Mouse (Mus musculus): ENCODE measurements around the gene Gm37240. TPM values are rescaled to one million over a fixed set of nuclear protein-coding genes. Genes with fewer than 3 reads are reported as not detected.

Gm37240 gene
- polyA plus RNA-seq, 1 experiment from 2014 or later, result 0.11 TPM

DNA sequence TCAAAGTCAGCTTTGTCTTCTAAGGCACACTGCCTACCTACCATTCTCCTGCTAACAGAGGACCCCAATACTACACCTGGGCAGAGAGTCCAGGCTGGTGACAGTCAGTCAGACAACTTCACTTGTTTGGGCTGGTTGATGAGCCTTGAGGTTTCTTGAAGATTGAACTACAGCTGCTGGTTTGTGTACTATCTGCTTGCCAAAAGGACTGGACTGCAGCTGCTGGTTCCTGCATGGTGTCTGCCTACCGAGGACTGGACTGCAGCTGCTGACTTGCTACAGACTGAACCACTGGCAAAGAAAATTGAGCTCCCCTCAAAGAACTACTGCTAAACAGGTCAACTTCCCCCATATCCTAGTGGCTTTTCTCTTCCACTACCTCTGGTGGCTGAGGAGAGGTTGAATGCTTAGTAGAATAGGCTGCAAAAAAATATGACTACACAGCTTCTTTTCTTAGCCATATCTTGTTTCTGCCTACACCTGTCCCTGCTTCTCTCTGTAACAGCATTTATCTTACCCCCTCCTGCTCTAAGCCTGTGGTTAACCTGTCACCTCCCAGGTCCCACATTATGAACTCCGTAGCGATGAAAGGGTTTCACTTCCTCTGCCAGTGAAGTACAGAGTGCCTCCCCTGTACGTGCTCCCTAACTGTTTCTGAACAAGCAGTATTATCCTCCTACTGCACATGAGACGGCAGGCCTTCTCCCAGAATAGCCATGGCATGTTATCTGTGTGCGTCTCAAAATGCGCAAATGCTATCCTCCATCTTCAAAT is 173.2 kb downstream of the Gm37240 start:
- Histone ChIP-seq H3K27ac (replicated peaks; ENCODE audit: low read depth, low read length) (no peak overlapping the region), H3K4me3 (replicated peaks; ENCODE audit: low read depth, low read length) (no peak overlapping the region)

GRCm38 (mm10) chr3:85710695-85711094 is 176.6 kb downstream of the Gm37240 start:
- ATAC-seq (ENCODE audit: low FRiP score, low TSS enrichment) (no peak), DNase-seq (no peak)
- H3K27ac ChIP-seq (replicated peaks; ENCODE audit: low read depth, low read length), result no peak overlapping the region
- H3K9me3 ChIP-seq (ENCODE audit: control insufficient read depth, low read length), result no peaks in the 10 kb centered on the region
- no peak overlapping the region for H3K4me3 ChIP-seq (replicated peaks; ENCODE audit: low read depth, low read length)
- H3K27me3 ChIP-seq (ENCODE audit: control insufficient read depth, insufficient read depth, low read length), result no peaks in the 10 kb centered on the region
- H3K9ac ChIP-seq (replicated peaks; ENCODE audit: low read length), result no peak overlapping the region
- WGBS, result 42% methylated on average over 8 of the region's 8 CpGs
- no peaks in the 10 kb centered on the region for H3K4me1 ChIP-seq (ENCODE audit: control insufficient read depth, insufficient read depth, low read length)
- H3K4me2 ChIP-seq (ENCODE audit: low read length), result no peak overlapping the region
- H3K36me3 ChIP-seq (ENCODE audit: control insufficient read depth, insufficient read depth, low read length), result no peaks in the 10 kb centered on the region

More for the DNA sequence above, 173.2 kb downstream of the Gm37240 start:
- 89% methylated on average over 7 of the region's 7 CpGs for WGBS
- Histone ChIP-seq H3K27me3 (ENCODE audit: control insufficient read depth, insufficient read depth, low read length) (no peaks in the 10 kb centered on the region), H3K9me3 (ENCODE audit: control insufficient read depth, low read length) (no peaks in the 10 kb centered on the region), H3K4me2 (ENCODE audit: low read length) (no peak overlapping the region), H3K36me3 (ENCODE audit: control insufficient read depth, insufficient read depth, low read length) (no peaks in the 10 kb centered on the region), H3K4me1 (ENCODE audit: control insufficient read depth, insufficient read depth, low read length) (no peaks in the 10 kb centered on the region), H3K9ac (replicated peaks; ENCODE audit: low read length) (no peak overlapping the region)
- DNase-seq (no peak), ATAC-seq (ENCODE audit: low FRiP score, low TSS enrichment) (no peak)

- Histone ChIP-seq H3K36me3 (ENCODE audit: control insufficient read depth, insufficient read depth, low read length) (no peaks in the 10 kb centered on the region), H3K9ac (replicated peaks; ENCODE audit: low read length) (no peak overlapping the region), H3K4me3 (replicated peaks; ENCODE audit: low read depth, low read length) (no peak overlapping the region), H3K4me2 (ENCODE audit: low read length) (no peak overlapping the region), H3K27ac (replicated peaks; ENCODE audit: low read depth, low read length) (no peak overlapping the region), H3K9me3 (ENCODE audit: control insufficient read depth, low read length) (no peaks in the 10 kb centered on the region), H3K4me1 (ENCODE audit: control insufficient read depth, insufficient read depth, low read length) (no peaks in the 10 kb centered on the region), H3K27me3 (ENCODE audit: control insufficient read depth, insufficient read depth, low read length) (no peaks in the 10 kb centered on the region)
- 40% methylated on average over 7 of the region's 7 CpGs for WGBS
- DNase-seq (peak; percentile 77), ATAC-seq (ENCODE audit: low FRiP score, low TSS enrichment) (no peak)
Observed at GRCm38 (mm10) chr3:85707421-85707820, 179.9 kb downstream of the Gm37240 start.

DNA sequence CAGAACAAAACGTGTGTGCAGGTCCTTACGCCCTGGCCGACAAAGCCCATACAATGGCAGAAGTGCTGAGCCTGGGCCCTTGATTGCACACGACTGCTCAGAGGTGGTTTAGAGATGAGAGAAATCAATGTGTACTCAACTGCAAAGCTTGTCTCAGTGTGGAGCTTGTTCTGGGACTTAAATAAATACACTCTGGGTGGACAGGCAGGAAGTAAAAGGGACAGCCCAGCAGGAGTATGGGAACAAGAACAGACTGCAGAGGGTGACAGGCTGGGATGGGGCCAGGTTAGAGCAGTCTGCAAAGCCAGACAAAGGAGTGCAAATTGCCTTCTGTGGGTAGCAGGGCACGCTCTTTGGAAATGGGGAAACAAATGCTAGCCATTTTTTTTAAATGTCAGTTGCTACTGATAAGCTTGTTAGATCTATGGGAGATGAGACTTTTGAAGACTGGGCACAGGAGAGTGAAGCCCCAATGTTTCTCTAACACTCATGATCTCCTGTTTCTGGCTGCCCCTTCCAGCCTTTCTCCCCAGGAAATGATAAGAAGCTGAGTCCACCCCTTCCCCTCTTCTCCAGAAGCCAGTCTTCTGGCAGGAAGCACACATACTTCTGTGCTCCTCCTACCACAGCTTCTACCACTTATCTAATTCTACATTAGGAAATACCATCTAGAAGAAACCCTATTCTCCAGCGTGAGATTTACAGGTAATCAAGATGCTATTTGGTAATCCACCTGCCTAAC is 184.0 kb downstream of the Gm37240 start:
- whole genome bisulfite sequencing, result 53% methylated on average over 6 of the region's 6 CpGs
- H3K36me3 ChIP-seq (ENCODE audit: control insufficient read depth, insufficient read depth, low read length), result no peaks in the 10 kb centered on the region
- no peak overlapping the region for H3K9ac ChIP-seq (replicated peaks; ENCODE audit: low read length)
- no peaks in the 10 kb centered on the region for H3K4me1 ChIP-seq (ENCODE audit: control insufficient read depth, insufficient read depth, low read length)
- H3K4me2 ChIP-seq (ENCODE audit: low read length), result no peak overlapping the region
- DNase-seq (peak; percentile 17), ATAC-seq (ENCODE audit: low FRiP score, low TSS enrichment) (no peak)
- H3K4me3 ChIP-seq (replicated peaks; ENCODE audit: low read depth, low read length), result no peak overlapping the region
- no peaks in the 10 kb centered on the region for H3K9me3 ChIP-seq (ENCODE audit: control insufficient read depth, low read length)
- no peak overlapping the region for H3K27ac ChIP-seq (replicated peaks; ENCODE audit: low read depth, low read length)
- H3K27me3 ChIP-seq (ENCODE audit: control insufficient read depth, insufficient read depth, low read length), result no peaks in the 10 kb centered on the region

DNA sequence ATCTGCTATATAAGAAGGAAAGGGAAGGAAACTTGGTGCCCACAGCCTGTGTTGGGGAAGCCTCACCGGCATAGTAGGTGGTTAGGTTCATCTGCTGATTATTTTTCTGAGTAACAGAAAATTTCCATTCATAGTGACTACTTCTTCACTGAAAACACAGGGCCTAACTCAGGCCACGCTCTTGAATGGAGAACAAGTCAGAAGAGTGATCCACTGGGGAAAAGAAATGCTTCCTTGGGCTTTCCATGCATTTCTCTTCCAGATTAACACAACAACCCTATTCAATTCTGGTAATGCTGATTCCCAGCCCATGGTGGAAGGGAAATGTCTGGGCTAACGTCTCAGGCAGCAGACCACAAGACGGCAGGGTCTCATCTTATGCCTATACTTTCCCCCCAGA is 188.8 kb downstream of the Gm37240 start:
- no peaks in the 10 kb centered on the region for H3K36me3 ChIP-seq (ENCODE audit: control insufficient read depth, insufficient read depth, low read length)
- H3K4me3 ChIP-seq (replicated peaks; ENCODE audit: low read depth, low read length), result no peak overlapping the region
- no peak overlapping the region for H3K9ac ChIP-seq (replicated peaks; ENCODE audit: low read length)
- H3K27me3 ChIP-seq (ENCODE audit: control insufficient read depth, insufficient read depth, low read length), result no peaks in the 10 kb centered on the region
- no peaks in the 10 kb centered on the region for H3K9me3 ChIP-seq (ENCODE audit: control insufficient read depth, low read length)
- ATAC-seq (ENCODE audit: low FRiP score, low TSS enrichment) (no peak), DNase-seq (no peak)
- H3K4me2 ChIP-seq (ENCODE audit: low read length), result no peak overlapping the region
- H3K27ac ChIP-seq (replicated peaks; ENCODE audit: low read depth, low read length), result no peak overlapping the region
- no peaks in the 10 kb centered on the region for H3K4me1 ChIP-seq (ENCODE audit: control insufficient read depth, insufficient read depth, low read length)
- WGBS, result 78% methylated on average over 4 of the region's 4 CpGs

DNA sequence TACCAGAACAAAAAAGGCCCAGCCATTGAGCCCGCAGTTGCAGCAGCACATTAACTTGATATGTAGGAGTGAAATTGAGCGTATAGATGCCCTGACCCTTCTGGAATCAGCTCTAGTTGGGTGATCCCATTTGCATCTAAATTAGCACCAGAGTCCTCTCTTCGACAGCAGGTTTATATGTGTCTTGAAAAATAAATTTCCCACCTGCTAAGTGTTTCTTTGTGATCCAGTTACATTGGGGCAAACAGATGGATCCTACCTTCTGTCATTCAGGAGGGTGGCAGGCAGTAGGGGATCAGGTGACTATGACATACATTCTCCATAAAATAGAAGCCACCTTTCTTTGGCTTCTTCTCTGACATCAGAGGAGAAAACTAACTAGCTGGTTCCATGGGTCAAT is 192.3 kb downstream of the Gm37240 start:
- H3K9me3 ChIP-seq (ENCODE audit: control insufficient read depth, low read length), result no peaks in the 10 kb centered on the region
- no peaks in the 10 kb centered on the region for H3K4me1 ChIP-seq (ENCODE audit: control insufficient read depth, insufficient read depth, low read length)
- ATAC-seq (ENCODE audit: low FRiP score, low TSS enrichment) (no peak), DNase-seq (no peak)
- H3K4me3 ChIP-seq (replicated peaks; ENCODE audit: low read depth, low read length), result no peak overlapping the region
- no peak overlapping the region for H3K4me2 ChIP-seq (ENCODE audit: low read length)
- 68% methylated on average over 3 of the region's 3 CpGs for WGBS
- no peak overlapping the region for H3K27ac ChIP-seq (replicated peaks; ENCODE audit: low read depth, low read length)
- no peaks in the 10 kb centered on the region for H3K27me3 ChIP-seq (ENCODE audit: control insufficient read depth, insufficient read depth, low read length)
- H3K9ac ChIP-seq (replicated peaks; ENCODE audit: low read length), result no peak overlapping the region
- H3K36me3 ChIP-seq (ENCODE audit: control insufficient read depth, insufficient read depth, low read length), result no peaks in the 10 kb centered on the region

GRCm38 (mm10) chr3:85693013-85693412 is 194.3 kb downstream of the Gm37240 start:
- Histone ChIP-seq H3K4me3 (replicated peaks; ENCODE audit: low read depth, low read length) (no peak overlapping the region), H3K4me2 (ENCODE audit: low read length) (no peak overlapping the region), H3K4me1 (ENCODE audit: control insufficient read depth, insufficient read depth, low read length) (no peaks in the 10 kb centered on the region), H3K36me3 (ENCODE audit: control insufficient read depth, insufficient read depth, low read length) (no peaks in the 10 kb centered on the region), H3K27me3 (ENCODE audit: control insufficient read depth, insufficient read depth, low read length) (no peaks in the 10 kb centered on the region), H3K9me3 (ENCODE audit: control insufficient read depth, low read length) (no peaks in the 10 kb centered on the region), H3K9ac (replicated peaks; ENCODE audit: low read length) (no peak overlapping the region), H3K27ac (replicated peaks; ENCODE audit: low read depth, low read length) (no peak overlapping the region)
- 29% methylated on average over 3 of the region's 3 CpGs for WGBS
- DNase-seq, result no peak
- no peak for ATAC-seq (ENCODE audit: low FRiP score, low TSS enrichment)

DNA sequence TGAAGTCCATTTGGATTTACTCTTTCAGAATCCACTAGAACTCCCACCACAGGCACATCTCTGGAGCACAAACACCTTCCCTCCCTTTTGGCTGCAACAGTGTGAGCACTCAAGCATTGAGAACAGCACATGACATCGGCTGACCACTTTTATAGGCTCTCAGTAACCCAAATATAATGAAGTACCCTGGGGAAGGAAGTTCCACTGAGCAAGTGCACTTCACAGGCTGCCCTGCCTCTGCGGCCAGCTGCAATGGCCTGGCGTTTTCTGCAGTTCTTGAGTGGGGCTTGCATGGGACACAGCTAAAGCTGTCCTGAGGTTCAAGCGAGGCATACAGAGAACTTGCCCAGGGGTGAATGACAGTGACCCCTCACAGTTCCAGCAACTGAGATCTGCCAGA is 196.2 kb downstream of the Gm37240 start:
- no peaks in the 10 kb centered on the region for H3K4me1 ChIP-seq (ENCODE audit: control insufficient read depth, insufficient read depth, low read length)
- H3K4me3 ChIP-seq (replicated peaks; ENCODE audit: low read depth, low read length), result no peak overlapping the region
- ATAC-seq (ENCODE audit: low FRiP score, low TSS enrichment), result no peak
- no peak overlapping the region for H3K27ac ChIP-seq (replicated peaks; ENCODE audit: low read depth, low read length)
- H3K27me3 ChIP-seq (ENCODE audit: control insufficient read depth, insufficient read depth, low read length), result no peaks in the 10 kb centered on the region
- WGBS, result 48% methylated on average over 4 of the region's 4 CpGs
- H3K9me3 ChIP-seq (ENCODE audit: control insufficient read depth, low read length), result no peaks in the 10 kb centered on the region
- H3K36me3 ChIP-seq (ENCODE audit: control insufficient read depth, insufficient read depth, low read length), result no peaks in the 10 kb centered on the region
- no peak overlapping the region for H3K4me2 ChIP-seq (ENCODE audit: low read length)
- no peak for DNase-seq
- no peak overlapping the region for H3K9ac ChIP-seq (replicated peaks; ENCODE audit: low read length)

- H3K4me1 ChIP-seq (ENCODE audit: control insufficient read depth, insufficient read depth, low read length), result no peaks in the 10 kb centered on the region
- 95% methylated on average over 14 of the region's 14 CpGs for WGBS
- H3K4me2 ChIP-seq (ENCODE audit: low read length), result no peak overlapping the region
- DNase-seq (no peak), ATAC-seq (ENCODE audit: low FRiP score, low TSS enrichment) (no peak)
- H3K4me3 ChIP-seq (replicated peaks; ENCODE audit: low read depth, low read length), result no peak overlapping the region
- H3K27me3 ChIP-seq (ENCODE audit: control insufficient read depth, insufficient read depth, low read length), result no peaks in the 10 kb centered on the region
- no peak overlapping the region for H3K9ac ChIP-seq (replicated peaks; ENCODE audit: low read length)
- no peak overlapping the region for H3K27ac ChIP-seq (replicated peaks; ENCODE audit: low read depth, low read length)
- no peaks in the 10 kb centered on the region for H3K36me3 ChIP-seq (ENCODE audit: control insufficient read depth, insufficient read depth, low read length)
- no peaks in the 10 kb centered on the region for H3K9me3 ChIP-seq (ENCODE audit: control insufficient read depth, low read length)
Observed at GRCm38 (mm10) chr3:85688341-85688740, 199.0 kb downstream of the Gm37240 start.

All from midbrain, embryonic 14.5 days (tissue).